Mouse (Mus musculus): ENCODE data around the gene Tpbg.
"Not testable (repeated sequence)": the region's sequence is repeated elsewhere in the genome, so short reads cannot be mapped to it uniquely, and the experiment has no call there.

Gene Tpbg

DNA sequence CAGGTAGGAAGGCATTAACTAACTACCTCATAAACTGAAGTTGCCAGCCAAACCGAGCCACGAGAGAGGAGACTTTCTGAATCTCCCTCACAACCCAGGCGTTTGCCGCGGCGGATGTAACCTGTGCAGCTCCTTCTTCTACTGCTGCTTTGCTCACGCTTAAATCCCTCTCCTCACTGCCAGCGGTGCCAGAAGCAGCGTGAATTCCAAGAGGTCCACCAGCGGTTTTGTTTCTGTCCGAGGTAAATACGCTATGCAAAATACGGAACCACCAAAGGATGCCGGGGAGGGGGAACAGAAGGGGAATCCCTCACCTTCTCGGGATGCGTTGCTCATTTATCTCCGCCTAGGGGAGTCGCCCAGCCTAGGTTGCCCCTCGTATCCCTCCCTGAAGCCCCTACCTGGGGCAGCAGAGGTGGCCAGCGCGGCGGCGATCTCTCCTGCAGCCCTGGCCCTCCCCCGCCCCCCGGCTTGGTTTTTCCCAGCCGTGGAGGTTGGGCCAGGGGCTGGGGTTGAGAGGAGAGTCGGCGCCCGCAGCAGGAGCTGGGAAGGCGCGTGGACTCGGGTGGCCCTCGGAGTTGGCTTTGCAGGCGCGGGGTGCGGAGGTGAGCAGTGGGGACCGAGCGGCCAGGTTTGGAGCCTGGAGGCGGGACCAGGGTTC is at the start of gene Tpbg:
Gene Tpbg, plus strand, starts transcription at position 30 of the 661 bp plus-strand sequence.
- DNase-seq (ENCODE audit: low spot score), result no peak

DNA sequence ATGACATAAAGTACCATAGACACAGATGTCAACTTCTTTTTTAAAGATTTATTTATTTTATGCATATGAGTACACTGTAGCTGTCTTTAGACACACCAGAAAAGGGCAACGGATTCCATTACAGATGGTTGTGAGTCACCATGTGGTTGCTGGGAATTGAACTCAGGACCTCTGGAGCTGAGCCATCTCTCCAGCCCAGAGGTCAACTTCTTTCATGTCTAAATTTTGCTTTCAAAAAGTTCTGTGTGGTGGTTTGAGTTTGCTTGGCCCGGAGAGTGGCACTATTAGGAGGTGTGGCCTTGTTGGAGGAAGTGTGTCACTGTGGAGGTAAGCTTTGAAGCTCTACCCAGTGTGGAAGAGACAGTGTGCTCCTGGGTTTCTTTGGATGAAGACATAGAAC is 40.2 kb upstream of the Tpbg start:
- not testable (repeated sequence) for DNase-seq (ENCODE audit: low spot score)

DNA sequence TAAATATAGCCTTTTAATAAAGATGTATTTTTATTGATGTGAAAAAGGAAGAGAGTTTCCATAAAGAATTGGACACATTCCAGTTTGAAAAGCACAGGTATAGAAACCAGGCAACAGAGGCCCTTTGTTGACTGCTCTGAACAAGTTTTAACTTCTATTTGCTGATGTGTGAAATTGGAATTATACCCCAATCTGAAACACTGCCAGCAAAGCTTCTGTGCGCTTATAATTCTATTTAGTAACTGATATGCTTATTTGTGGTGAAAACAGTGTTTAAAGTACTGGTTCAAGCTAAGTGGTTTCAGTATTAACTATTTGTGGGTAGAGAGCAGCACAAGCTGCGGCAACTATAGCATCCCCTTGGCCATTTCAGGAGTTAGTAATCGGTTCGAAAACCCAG is 39.6 kb upstream of the Tpbg start:
- no peak for DNase-seq (ENCODE audit: low spot score)

DNA sequence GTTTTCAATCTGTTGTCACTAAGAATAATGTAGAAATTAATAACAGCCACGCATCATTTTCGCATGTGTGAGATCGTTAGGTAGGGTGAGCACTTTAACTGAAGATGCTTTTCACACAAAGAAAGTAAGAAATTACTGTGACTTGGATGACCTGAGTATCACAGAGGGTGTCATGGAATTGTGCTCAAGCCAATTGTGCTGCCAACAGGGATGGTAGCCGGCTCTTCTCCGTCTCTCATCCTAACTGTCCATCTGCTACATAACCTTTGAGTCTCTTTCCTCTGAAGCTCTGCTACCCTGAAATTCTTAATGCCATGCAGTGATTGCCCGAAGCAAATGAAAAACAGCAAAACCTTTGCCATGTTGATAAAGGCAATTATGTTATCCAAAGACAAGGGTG is 35.8 kb upstream of the Tpbg start:
- DNase-seq (ENCODE audit: low spot score), result no peak

DNA sequence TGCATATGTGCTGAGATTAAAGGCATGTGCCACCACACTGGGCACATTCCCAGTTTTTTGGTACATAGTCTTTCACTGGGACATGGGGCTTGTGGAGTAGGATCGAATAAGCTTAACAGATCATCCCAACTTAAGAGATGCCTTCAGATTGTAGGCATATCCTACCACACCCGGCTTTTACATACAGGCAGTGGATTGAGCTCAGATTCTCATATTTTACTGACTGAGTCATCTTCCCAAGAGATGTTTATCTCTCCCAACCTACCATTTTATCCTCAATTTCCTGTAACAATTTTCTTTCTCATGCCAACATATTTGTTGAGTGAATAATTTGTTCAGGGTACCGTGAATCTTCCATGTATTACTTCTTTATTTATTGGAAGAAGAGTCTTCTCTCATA is 32.9 kb upstream of the Tpbg start:
- no peak for DNase-seq (ENCODE audit: low spot score)

DNA sequence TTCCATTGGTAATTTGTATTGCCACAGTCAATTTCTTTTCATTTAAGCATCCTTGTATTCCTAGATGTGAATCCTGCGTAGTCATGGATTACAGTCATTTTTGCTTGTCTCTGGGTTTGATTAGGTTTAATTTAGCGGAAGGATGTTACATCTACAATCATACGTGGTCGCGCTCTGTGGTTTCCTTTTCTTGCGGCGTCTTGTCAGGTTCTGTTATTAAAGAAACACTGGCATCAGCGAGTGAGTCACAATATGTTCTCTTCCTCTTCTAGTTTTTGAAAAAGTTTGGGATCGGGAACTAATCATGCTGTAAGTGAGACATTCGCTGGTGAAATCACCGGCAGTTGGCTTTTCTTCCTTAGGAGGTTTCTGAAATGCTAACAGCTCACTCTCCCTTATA is 21.4 kb upstream of the Tpbg start:
- DNase-seq (ENCODE audit: low spot score), result no peak

DNA sequence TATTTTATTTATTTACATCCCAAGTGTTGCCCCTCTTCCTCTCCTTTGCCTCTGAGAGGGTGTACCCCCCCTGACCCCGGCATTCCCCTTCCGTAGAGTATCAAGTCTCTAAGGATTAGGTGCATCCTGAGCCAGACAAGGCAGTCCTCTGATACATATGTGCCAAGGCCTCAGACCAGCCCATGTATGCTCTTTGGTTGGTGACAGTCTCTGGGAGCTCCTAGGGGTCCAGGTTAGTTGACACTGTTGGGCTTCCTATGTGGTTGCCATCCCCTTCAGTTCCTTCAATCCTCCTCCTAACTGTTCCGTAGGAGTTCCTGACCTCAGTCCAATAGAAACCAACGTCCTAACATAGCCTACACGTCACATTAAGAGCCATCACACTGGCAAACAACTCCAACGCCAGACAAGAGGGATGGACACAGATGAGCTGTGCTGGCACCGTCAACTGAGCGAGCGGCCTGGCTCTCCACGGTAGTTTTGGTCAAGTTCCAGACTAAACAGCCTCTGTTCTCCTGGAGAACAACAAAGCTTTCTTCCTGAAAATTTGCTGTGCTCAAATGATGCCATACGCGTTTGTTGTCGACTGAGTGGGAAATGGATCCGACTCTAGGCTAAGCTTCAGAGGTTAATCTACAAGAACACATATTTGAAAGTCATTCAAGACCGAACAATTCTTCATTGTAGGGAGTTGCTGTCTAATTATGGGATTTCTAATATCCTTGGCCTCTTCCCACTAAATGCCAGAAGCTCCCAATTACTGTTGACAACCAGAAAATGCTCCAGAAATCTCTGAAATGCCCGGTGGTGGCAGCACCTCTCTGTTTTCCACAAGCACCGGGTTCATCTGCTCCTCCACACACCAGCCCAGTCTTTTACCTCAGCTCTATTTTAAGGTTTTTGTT is 6.4 kb upstream of the Tpbg start:
- DNase-seq (ENCODE audit: low spot score), result no peak

DNA sequence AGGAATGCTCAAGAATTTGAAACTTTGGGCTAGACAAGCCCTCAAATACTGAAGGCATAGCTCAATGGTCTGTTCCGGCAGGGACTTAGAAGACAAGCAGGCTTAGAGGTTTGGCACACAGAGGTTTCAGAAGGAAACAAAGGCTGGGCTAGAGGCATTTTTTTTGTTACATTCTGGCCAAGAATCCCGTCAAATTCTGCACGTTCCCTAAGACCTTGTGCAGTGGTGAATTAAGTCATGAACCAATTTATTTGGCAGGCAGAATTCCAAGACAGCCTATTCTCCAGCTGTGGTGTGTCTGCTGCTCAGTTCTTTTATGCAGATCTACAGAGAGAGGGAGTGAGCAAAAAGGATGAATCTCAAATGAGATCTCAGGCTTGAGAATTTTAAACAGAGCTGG is 2.6 kb upstream of the Tpbg start:
- no peak for DNase-seq (ENCODE audit: low spot score)

DNA sequence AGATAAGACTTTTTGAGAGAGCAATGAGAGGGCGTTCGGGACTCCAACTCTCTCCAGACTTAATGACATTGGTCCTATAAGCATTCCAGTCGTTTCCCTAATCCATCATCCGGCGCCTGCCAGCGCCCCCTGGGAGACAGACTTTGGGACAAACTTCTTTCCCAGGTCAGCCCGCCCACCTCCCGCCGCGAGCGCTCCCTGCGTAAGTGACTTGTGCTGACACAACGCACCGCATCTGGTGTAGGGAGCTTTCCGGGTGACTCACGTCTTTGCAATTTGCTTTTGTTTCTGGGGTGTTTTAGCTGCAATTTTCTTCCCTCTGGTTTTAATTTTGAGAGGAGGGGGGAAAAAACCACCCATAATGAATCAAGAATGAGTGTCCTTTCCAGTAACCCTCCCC is 289 bp upstream of the Tpbg start:
- DNase-seq (ENCODE audit: low spot score), result no peak

DNA sequence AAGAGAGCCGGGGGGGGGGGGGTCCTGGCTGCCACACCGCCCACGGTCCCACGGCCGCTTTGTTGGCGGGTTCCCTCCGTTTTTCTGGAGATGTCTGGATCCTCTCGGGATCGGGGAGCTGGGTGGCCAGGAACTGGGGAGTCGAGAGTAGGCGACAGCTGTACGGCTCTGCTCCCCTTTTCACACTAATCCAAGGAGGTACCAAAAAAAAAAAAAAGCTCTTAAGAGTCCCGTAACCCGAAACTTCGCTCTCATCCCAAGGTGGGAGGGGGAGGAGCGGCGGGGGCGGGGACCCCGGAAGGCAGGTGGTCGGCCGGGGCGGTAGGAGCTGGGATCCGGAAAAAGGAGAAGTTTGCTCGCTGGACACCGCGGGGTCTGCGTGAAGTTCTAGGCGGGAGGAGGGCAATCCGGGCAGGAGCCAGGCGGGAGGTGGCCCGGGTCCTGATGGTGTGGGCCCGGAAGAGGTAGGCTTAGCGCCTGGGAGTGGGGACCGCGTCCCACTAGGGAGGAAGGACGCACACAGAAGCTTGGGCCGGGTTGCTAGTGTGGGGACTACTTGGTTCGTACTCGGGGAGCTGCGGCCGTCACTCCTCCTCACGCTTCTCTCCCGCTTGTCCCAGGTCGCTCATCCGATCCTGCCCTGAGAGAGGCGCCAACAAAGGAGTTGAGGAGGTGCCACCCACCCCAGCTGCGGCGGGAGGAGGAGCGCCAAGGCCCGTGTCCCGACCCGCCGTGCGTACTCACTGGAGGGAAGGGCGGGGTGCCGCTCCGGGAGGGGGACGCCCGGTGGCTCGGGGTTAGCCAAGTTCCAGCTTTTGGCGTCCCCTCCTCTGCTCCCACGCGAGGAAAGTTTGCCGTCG is 1.1 kb downstream of the Tpbg start:
- DNase-seq (ENCODE audit: low spot score), result no peak

DNA sequence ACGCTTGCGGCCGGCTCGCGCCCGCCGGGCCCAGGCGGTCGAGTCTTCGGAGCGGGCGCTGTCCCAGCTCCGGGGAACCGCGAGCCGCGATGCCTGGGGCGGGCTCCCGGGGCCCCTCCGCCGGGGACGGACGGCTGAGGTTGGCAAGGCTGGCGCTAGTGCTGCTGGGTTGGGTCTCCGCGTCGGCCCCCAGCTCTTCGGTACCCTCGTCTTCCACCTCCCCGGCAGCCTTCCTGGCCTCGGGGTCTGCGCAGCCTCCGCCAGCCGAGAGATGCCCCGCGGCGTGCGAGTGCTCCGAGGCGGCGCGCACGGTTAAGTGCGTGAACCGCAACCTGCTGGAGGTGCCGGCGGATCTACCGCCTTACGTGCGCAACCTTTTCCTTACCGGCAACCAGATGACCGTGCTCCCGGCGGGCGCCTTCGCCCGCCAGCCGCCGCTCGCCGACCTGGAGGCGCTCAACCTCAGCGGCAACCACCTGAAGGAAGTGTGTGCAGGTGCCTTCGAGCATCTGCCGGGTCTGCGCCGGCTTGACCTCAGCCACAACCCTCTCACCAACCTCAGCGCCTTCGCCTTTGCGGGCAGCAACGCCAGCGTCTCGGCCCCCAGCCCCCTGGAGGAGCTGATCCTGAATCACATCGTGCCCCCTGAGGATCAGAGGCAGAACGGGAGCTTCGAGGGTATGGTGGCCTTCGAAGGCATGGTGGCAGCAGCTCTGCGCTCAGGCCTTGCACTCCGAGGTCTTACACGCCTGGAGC is 1.9 kb downstream of the Tpbg start:
- DNase-seq (ENCODE audit: low spot score), result no peak

DNA sequence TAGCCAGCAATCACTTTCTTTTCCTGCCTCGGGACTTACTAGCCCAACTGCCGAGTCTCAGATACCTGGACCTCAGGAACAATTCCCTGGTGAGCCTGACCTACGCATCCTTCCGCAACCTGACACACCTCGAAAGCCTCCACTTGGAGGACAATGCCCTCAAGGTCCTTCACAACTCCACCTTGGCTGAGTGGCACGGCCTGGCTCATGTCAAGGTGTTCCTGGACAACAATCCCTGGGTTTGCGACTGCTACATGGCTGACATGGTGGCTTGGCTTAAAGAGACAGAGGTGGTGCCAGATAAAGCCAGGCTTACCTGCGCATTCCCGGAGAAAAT is 2.4 kb downstream of the Tpbg start:
- no peak for DNase-seq (ENCODE audit: low spot score)

DNA sequence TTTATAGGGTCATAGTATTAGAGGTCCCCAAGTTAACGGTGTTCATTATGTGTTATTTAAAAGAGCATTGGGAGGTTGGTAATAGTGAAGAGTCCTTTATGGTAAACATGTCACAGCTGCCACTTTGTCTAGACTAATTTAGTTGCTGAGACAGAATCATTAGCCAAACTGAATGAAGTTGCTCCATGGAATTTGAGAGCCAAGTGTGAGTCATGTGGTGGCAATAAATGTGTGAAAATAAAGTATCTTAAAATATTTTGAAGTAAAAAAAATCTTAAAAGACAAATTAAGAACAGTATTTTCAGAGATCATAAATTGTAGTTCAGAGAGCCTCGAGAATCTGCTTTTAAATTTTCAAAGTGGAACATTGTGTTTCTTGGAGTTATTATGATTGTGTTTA is 4.0 kb downstream of the Tpbg start:
- DNase-seq (ENCODE audit: low spot score), result no peak

DNA sequence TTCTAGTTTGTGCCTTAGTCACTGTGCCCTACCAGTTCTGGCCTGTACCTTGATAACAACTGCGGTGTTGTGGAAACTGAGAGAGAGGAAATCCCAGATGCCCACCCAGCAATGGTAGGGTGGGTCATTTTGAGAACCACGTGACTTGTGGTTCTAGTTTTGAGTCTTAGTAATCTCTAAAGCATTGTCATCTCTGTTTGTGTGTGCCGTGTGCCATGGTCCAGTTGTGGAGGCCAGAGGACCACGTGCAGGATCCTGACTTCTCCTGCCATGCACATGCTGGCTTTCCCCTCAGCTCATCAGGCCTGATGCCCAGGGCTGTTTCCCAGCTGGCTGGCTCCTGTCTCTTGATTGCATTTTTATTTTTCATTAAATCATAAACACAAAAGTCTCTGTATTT is 12.6 kb downstream of the Tpbg start:
- no peak for DNase-seq (ENCODE audit: low spot score)

DNA sequence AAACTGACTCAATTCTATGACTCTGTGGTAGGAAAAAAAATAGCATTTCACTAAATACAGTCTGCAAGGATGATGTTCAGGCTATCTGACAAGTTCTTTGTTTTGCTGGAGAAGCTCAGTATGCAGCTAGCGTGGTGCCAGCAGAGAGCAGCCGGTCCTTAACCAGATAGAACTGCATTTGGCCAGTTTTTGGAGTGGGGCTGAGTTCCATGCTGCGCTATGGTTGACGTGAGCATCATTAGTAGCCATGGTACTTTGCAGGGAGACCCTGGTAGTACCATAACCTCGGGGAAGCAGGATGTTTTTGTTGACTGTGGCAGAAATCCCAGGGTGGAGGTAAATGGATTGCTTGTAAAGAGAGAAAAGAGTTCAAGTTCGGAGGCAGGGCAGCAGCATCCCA is 14.3 kb downstream of the Tpbg start:
- no peak for DNase-seq (ENCODE audit: low spot score)

DNA sequence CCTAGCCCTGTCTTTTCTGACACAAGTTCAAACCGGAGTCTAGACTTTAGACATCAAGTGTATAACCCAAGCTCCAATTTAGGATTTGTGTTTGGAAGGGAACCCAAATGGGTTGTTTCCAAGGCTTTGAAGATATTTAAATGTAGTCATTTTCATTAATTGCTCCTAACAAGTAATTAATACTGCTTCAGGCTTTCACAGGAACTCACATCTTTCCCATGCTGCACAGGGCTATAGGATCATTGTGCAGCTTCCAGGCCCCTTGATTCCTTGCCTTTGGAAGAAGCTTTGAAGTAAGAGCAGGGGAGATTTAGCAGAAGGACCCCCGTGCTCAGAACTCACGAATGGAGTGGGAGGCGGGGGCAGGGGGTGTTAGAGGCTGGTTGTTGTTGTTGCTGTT is 18.9 kb downstream of the Tpbg start:
- no peak for DNase-seq (ENCODE audit: low spot score)

DNA sequence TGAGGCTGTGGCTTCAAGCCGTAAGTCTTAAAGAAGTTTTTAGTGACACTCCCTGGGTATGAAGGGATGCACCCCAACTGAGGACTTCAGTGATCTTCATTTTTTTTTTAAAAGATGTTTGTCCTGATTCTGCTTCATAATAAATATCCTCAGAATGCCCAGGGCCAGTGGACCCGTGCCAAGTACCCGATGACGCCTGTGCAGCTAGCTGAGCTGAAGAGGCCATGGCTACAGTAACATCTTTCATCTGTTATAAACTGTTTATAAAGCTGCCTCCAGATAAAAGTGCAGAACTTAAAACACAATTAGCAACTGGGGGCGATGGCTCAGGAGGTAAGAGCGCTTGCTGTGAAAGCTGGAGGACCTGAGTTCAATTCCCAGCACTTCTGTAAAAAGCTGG is 20.4 kb downstream of the Tpbg start:
- no peak for DNase-seq (ENCODE audit: low spot score)

DNA sequence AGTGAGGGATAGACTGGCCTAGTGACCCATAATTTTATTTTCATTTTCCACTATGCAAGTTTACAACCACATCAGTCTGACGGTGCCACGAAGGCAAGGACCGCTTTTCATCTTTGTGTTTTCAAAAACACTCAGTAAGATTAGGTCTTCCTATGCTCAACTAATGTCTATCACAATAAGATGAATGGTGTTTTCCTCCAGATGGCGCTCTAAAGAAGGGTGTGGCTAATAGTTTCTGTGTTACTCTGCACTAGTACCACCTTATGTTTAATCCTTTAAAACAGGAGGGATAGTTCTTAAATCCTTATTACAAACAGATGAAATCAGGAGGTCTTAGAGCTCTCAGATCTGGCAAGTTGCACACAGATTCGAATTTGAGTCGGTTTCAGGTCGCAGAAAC is 30.7 kb downstream of the Tpbg start:
- DNase-seq (ENCODE audit: low spot score), result no peak

DNA sequence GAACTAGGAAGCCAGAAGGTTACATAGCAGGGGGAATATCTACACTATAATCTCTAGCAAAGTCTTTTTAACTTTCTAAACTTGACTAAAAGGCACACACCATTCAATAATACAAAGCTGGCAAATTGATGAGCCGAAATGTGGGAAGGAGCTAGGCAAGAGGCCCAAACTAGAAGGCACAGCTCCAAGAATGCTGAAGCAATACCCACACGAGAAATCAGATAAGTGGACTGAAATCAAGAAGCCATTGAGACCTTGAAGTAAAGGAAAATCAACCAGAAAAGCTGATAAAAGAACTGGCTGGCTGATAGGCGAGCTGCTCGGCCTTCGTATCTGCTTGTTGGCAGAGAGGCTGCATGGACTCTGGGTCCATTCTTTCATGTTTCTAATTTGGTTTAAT is 51.5 kb downstream of the Tpbg start:
- no peak for DNase-seq (ENCODE audit: low spot score)

All from T-cell, adult 2 months (primary cell).